Mouse (Mus musculus) CH12.LX (cell line): ENCODE measurements around the gene 2900026A02Rik. TPM values are rescaled to one million over a fixed set of nuclear protein-coding genes. Genes with fewer than 3 reads are reported as not detected.
A peak's percentile ranks its signal among the peaks of the same experiment; 100 is the strongest.

ENCODE experiments used
- DNase-seq: peaks from one replicate; pipeline ENCODE4 v3.0.0-alpha.2; 2013; ENCODE audit errors: extremely low read depth
- H3K27ac ChIP-seq: 2 replicates; pipeline ENCODE4 v1.5.1; 2012; ENCODE audit warnings: low read depth, mild to moderate bottlenecking, control low read depth, moderate library complexity; ENCODE audit not compliant: insufficient read depth
- H3K27me3 ChIP-seq: replicated peaks from 2 replicates; pipeline ENCODE3; 2012; ENCODE audit warnings: inconsistent platforms
- H3K36me3 ChIP-seq, 2 experiments: replicated peaks in 1 of 2; 2 replicates each; pipeline versions ENCODE3 to v1.6.1; 2012; ENCODE audit warnings: inconsistent platforms in 1 of 2, low read length in 1 of 2, mild to moderate bottlenecking in 1 of 2, mixed read lengths in 1 of 2, moderate library complexity in 1 of 2; ENCODE audit not compliant: control insufficient read depth in 1 of 2, insufficient read depth in 1 of 2
- H3K4me1 ChIP-seq, 2 experiments: 2 replicates each; pipeline ENCODE4 v1.6.1; 2012; ENCODE audit warnings: inconsistent platforms in 1 of 2, moderate library complexity in 1 of 2; ENCODE audit not compliant: insufficient read depth in 2 of 2, control insufficient read depth in 1 of 2
- H3K4me2 ChIP-seq: 2 replicates; pipeline ENCODE4 v1.6.1; 2012; ENCODE audit warnings: low read depth, mild to moderate bottlenecking, control low read depth; ENCODE audit not compliant: poor library complexity, insufficient read depth, severe bottlenecking
- H3K4me3 ChIP-seq, 3 experiments: fragments of 150-350 bp in 1 of 3; sonication (generic) in 1 of 3; replicated peaks in 1 of 3; 2 replicates each; pipeline versions ENCODE3 to v1.5.1; 2011 to 2012; ENCODE audit warnings: low read depth in 2 of 3, low read length in 2 of 3, mild to moderate bottlenecking in 2 of 3, moderate library complexity in 2 of 3, control low read depth in 1 of 3, improper control_type of control experiment in 1 of 3, inconsistent platforms in 1 of 3, mixed read lengths in 1 of 3; ENCODE audit not compliant: poor library complexity in 1 of 3
- H3K79me2 ChIP-seq: replicated peaks from 2 replicates; pipeline ENCODE4 v1.6.1; 2012; ENCODE audit warnings: mild to moderate bottlenecking, moderate library complexity; ENCODE audit not compliant: control insufficient read depth, poor library complexity, insufficient read depth, severe bottlenecking; ENCODE audit errors: extremely low read depth
- H3K9ac ChIP-seq: 2 replicates; pipeline ENCODE4 v1.6.1; 2012; ENCODE audit warnings: low read depth, mild to moderate bottlenecking, control low read depth, moderate library complexity; ENCODE audit not compliant: insufficient read depth
- H3K9me3 ChIP-seq: replicated peaks from 2 replicates; pipeline ENCODE3; 2012; ENCODE audit warnings: low read length, inconsistent platforms, mixed read lengths
- CHD1 ChIP-seq: IDR thresholded peaks from 2 replicates; pipeline ENCODE4 v1.6.1; 2012; ENCODE audit warnings: low read depth, low read length, improper control_type of control experiment, inconsistent platforms
- CTCF ChIP-seq, 2 experiments: IDR thresholded peaks in 1 of 2; conservative IDR thresholded peaks in 1 of 2; 2 replicates each; pipeline ENCODE4 v1.5.1; 2011 to 2012; ENCODE audit warnings: low read depth in 2 of 2, low read length in 2 of 2, improper control_type of control experiment in 1 of 2, inconsistent platforms in 1 of 2, mild to moderate bottlenecking in 1 of 2, moderate library complexity in 1 of 2
- E2F4 ChIP-seq: IDR thresholded peaks from 2 replicates; pipeline ENCODE4 v1.6.1; 2011; ENCODE audit warnings: low read depth, low read length, improper control_type of control experiment; ENCODE audit not compliant: insufficient replicate concordance
- JUND ChIP-seq: conservative IDR thresholded peaks from 2 replicates; pipeline ENCODE4 v1.6.1; 2011; ENCODE audit warnings: low read depth, low read length, improper control_type of control experiment
- MAFK ChIP-seq: IDR thresholded peaks from 2 replicates; pipeline ENCODE4 v1.6.1; 2011; ENCODE audit warnings: low read length, improper control_type of control experiment; ENCODE audit not compliant: insufficient replicate concordance
- MAZ ChIP-seq: IDR thresholded peaks from 2 replicates; pipeline ENCODE4 v1.6.1; 2012; ENCODE audit warnings: low read depth, mild to moderate bottlenecking, inconsistent platforms, low read length, improper control_type of control experiment, moderate library complexity
- PAX5 ChIP-seq: IDR thresholded peaks from 2 replicates; pipeline ENCODE4 v1.6.1; 2012; ENCODE audit warnings: low read length, inconsistent platforms, mixed read lengths
- POLR2A ChIP-seq: IDR thresholded peaks from 2 replicates; pipeline ENCODE4 v1.6.1; 2011; ENCODE audit warnings: low read depth, mild to moderate bottlenecking, improper control_type of control experiment, low read length
- RAD21 ChIP-seq: IDR thresholded peaks from 2 replicates; pipeline ENCODE4 v1.6.1; 2011; ENCODE audit warnings: low read depth, mild to moderate bottlenecking, low read length, improper control_type of control experiment, moderate library complexity
- SIN3A ChIP-seq: IDR thresholded peaks from 2 replicates; pipeline ENCODE4 v1.6.1; 2012; ENCODE audit warnings: low read length, improper control_type of control experiment, inconsistent platforms
- SMC3 ChIP-seq: IDR thresholded peaks from 2 replicates; pipeline ENCODE4 v1.6.1; 2011; ENCODE audit warnings: low read depth, low read length, improper control_type of control experiment
- USF2 ChIP-seq: conservative IDR thresholded peaks from 2 replicates; pipeline ENCODE4 v1.6.1; 2011; ENCODE audit warnings: low read depth, low read length, improper control_type of control experiment
- ZNF384 ChIP-seq: IDR thresholded peaks from 2 replicates; pipeline ENCODE4 v1.6.1; 2012; ENCODE audit warnings: low read depth, low read length, improper control_type of control experiment, inconsistent platforms
- dilution Hi-C: fragments of 300-500 bp; cut with MboI; formaldehyde crosslinking; loops from 2 replicates; pipeline ENCODE4 v1.14.3; 2020; ENCODE audit warnings: low sequenced_read_pairs; ENCODE audit not compliant: extremely low pct_unique_long_range_greater_than_20kb, extremely low pct_ligation_motif_present
- in situ Hi-C: fragments of 300-500 bp; cut with MboI; formaldehyde crosslinking; loops from 3 replicates; pipeline ENCODE4 v1.14.3; 2019; ENCODE audit warnings: low sequenced_read_pairs, low pct_ligation_motif_present, low pct_unique_long_range_greater_than_20kb, mixed read lengths
- polyA plus RNA-seq: library from polyadenylated mRNA; unstranded; fragments of >175 nt; gene quantifications from 2 replicates; pipeline ENCODE4 v1.2.1, GENCODE M21; 2012; ENCODE audit warnings: low read depth; ENCODE audit not compliant: insufficient read length
- total RNA-seq, 2 experiments: library from RNA; depleted of rRNA; stranded (reverse); fragments of 300-350 nt in 1 of 2; fragments of >200 nt in 1 of 2; gene quantifications; 2 replicates each; pipeline ENCODE4 v1.2.3; 2012 to 2014

Gene 2900026A02Rik
- total and polyA plus RNA-seq, 3 experiments, result 0.85 to 4.6 (median 0.93) TPM

- no peaks in the 10 kb centered on the region for H3K79me2 ChIP-seq
- H3K4me3 ChIP-seq, result no peak overlapping the region
- H3K27me3 ChIP-seq, result peaks cover 51% of the 10 kb centered on the region
- H3K4me2 ChIP-seq, result no peak overlapping the region
- H3K4me1 ChIP-seq, result no peaks in the 10 kb centered on the region
- no peaks in the 10 kb centered on the region for H3K36me3 ChIP-seq
- H3K9ac ChIP-seq, result no peak overlapping the region
- dilution Hi-C loops, result no loop called here
- H3K27ac ChIP-seq, result no peak overlapping the region
- in situ Hi-C loops, result loop anchor here (10.0 kb wide), 2 partner anchors 180 to 620 kb away; no protein-coding TSS in a partner anchor
- peak; percentile 51 for DNase-seq
- no peaks in the 10 kb centered on the region for H3K9me3 ChIP-seq
- TF ChIP-seq SMC3 (peak; percentile 57), JUND (no peak), RAD21 (peak; percentile 69), CTCF (conservative IDR thresholded peaks at IDR 0.05 in 1 of 2, IDR thresholded peaks at IDR 0.05 in 1 of 2; ENCODE audit: low read depth in 2 of 2, low read length in 2 of 2) (peak; percentile 48 to 65; a peak in 3 of 4 replicates), MAFK (no peak)
These were observed 166.7 kb downstream of the 2900026A02Rik start for GRCm38 (mm10) chr5:113054308-113054707.

- TF ChIP-seq MAZ, result no peak
- no peak for TF ChIP-seq POLR2A
- TF ChIP-seq CHD1, result no peak
- no peak for TF ChIP-seq RAD21
- TF ChIP-seq SIN3A, result no peak
- TF ChIP-seq SMC3, result no peak
- no peak for TF ChIP-seq E2F4
- TF ChIP-seq JUND, result no peak
- TF ChIP-seq, all 38 proteins: peak for 0
- Histone ChIP-seq H3K79me2 (no peaks in the 10 kb centered on the region), H3K9ac (no peak overlapping the region), H3K4me3 (no peak overlapping the region), H3K36me3 (no peaks in the 10 kb centered on the region), H3K4me1 (no peaks in the 10 kb centered on the region), H3K27me3 (peaks cover 19% of the 10 kb centered on the region), H3K27ac (no peak overlapping the region), H3K4me2 (no peak overlapping the region), H3K9me3 (peaks cover 2% of the 10 kb centered on the region)
- in situ Hi-C loops (loop anchor here (10.0 kb wide), 2 partner anchors 176 to 616 kb away; no protein-coding TSS in a partner anchor), dilution Hi-C loops (no loop called here)
- no peak for DNase-seq
These were observed 170.4 kb downstream of the 2900026A02Rik start for GRCm38 (mm10) chr5:113050581-113051185.

- TF ChIP-seq PAX5, result no peak
- TF ChIP-seq RAD21, result no peak
- no peak for TF ChIP-seq ZNF384
- no peak for TF ChIP-seq MAFK
- no peak for TF ChIP-seq E2F4
- no peak for TF ChIP-seq USF2
- TF ChIP-seq POLR2A, result no peak
- no peaks in the 10 kb centered on the region for H3K79me2 ChIP-seq
- DNase-seq, result no peak
- in situ Hi-C loops (loop anchor here (10.0 to 25.0 kb wide), 3 partner anchors 175 to 813 kb away; no protein-coding TSS in a partner anchor), dilution Hi-C loops (no loop called here)
- H3K4me3 ChIP-seq, result no peak overlapping the region
- H3K27me3 ChIP-seq, result peaks cover 12% of the 10 kb centered on the region
- peaks cover 6% of the 10 kb centered on the region for H3K9me3 ChIP-seq
- H3K9ac ChIP-seq, result no peak overlapping the region
- H3K4me1 ChIP-seq, result no peaks in the 10 kb centered on the region
- H3K36me3 ChIP-seq, result no peaks in the 10 kb centered on the region
- H3K4me2 ChIP-seq, result no peak overlapping the region
- H3K27ac ChIP-seq, result no peak overlapping the region
These were observed 171.2 kb downstream of the 2900026A02Rik start for GRCm38 (mm10) chr5:113049876-113050275.
